Mouse (Mus musculus) hindbrain, postnatal 0 days (tissue): ENCODE data around the gene Cxcr4. TPM values are rescaled to one million over a fixed set of nuclear protein-coding genes. Genes with fewer than 3 reads are reported as not detected.

Experiments used
- ATAC-seq: fragments of 200-750 bp; cut with Nextera tagmentation; 2 replicates; pipeline ENCODE4 v1.8.0; 2017; ENCODE audit warnings: mild to moderate bottlenecking, moderate TSS enrichment, moderate library complexity
- DNase-seq: peaks from one replicate; pipeline ENCODE4 v3.0.0-alpha.2; 2015; ENCODE audit warnings: low spot score
- H3K27ac ChIP-seq: fragments of 300-500 bp; sonication (generic); 2 replicates; pipeline ENCODE4 v1.5.1; 2014; ENCODE audit warnings: mild to moderate bottlenecking
- H3K27me3 ChIP-seq: fragments of 300-500 bp; sonication (generic); 2 replicates; pipeline ENCODE4 v1.6.1; 2014; ENCODE audit warnings: low read length, mixed read lengths; ENCODE audit not compliant: insufficient read depth
- H3K36me3 ChIP-seq: fragments of 300-500 bp; sonication (generic); 2 replicates; pipeline ENCODE4 v1.6.1; 2014; ENCODE audit warnings: low read length, mixed read lengths; ENCODE audit not compliant: insufficient read depth
- H3K4me1 ChIP-seq: fragments of 300-500 bp; sonication (generic); 2 replicates; pipeline ENCODE4 v1.6.1; 2014; ENCODE audit warnings: antibody characterized with exemption, low read length, mixed read lengths; ENCODE audit not compliant: insufficient read depth
- H3K4me2 ChIP-seq: fragments of 300-500 bp; sonication (generic); 2 replicates; pipeline ENCODE4 v1.6.1; 2014; ENCODE audit warnings: low read depth, mild to moderate bottlenecking, low read length, moderate library complexity, mixed read lengths
- H3K4me3 ChIP-seq: fragments of 300-500 bp; sonication (generic); 2 replicates; pipeline ENCODE4 v1.5.1; 2014; ENCODE audit warnings: low read length
- H3K9ac ChIP-seq: fragments of 300-500 bp; sonication (generic); replicated peaks from 2 replicates; pipeline ENCODE4 v1.6.1; 2014; ENCODE audit warnings: mild to moderate bottlenecking, low read length, moderate library complexity, mixed read lengths
- H3K9me3 ChIP-seq: fragments of 300-500 bp; sonication (generic); 2 replicates; pipeline ENCODE4 v1.6.1; 2016; ENCODE audit warnings: low read length, mixed read lengths
- CTCF ChIP-seq: IDR thresholded peaks from 2 replicates; pipeline ENCODE4 v1.5.1; 2016; ENCODE audit warnings: antibody characterized with exemption, control low read depth, low read depth
- WGBS: fragments of 180-500 bp; shearing (Covaris S2); extraction: QIAGEN DNeasy Blood & Tissue Kit; methylation state at CpG from one replicate; pipeline ENCODE4 v1.1.7; 2014; 5-methylcytosine and 5-hydroxymethylcytosine counted together
- polyA plus RNA-seq: library from polyadenylated mRNA; unstranded; fragments of >200 nt; fragmentation: Nextera tagmentation; extraction: Ambion mirVana; gene quantifications from 2 replicates; pipeline ENCODE4 v1.2.1, GENCODE M21; 2015
- total RNA-seq: library from RNA; depleted of rRNA; stranded (reverse); fragments of >200 nt; gene quantifications from 2 replicates; pipeline ENCODE4 v1.2.3, GENCODE M21; 2014; rRNA removed

The Cxcr4 gene
- total RNA-seq (76.1 and 95.8 TPM in 2 replicates), polyA plus RNA-seq (5.1 and 5.2 TPM in 2 replicates)

- peak; percentile 84 for DNase-seq
- peak; percentile 80 for ATAC-seq
- Histone ChIP-seq H3K27me3 (no peaks in the 10 kb centered on the region), H3K36me3 (no peaks in the 10 kb centered on the region), H3K27ac (peak within 1 kb of the TSS; percentile 76), H3K9me3 (no peaks in the 10 kb centered on the region), H3K9ac (peak within 1 kb of the TSS; percentile 69), H3K4me2 (peak within 1 kb of the TSS; percentile 93), H3K4me1 (peaks cover 18% of the 10 kb centered on the region; the same call in 1 of the 2 replicates), H3K4me3 (peak within 1 kb of the TSS; percentile 67)
- WGBS = 1% methylated on average over 27 of the region's 27 CpGs
- TF ChIP-seq CTCF = peak; percentile 71
Measured at GRCm38 (mm10) chr1:128592211-128592741, at the start of gene Cxcr4. TSS of gene Cxcr4 (minus strand) at chr1:128592293.

GRCm38 (mm10) chr1:128639707-128640107 is 47.6 kb upstream of the Cxcr4 start:
- Histone ChIP-seq H3K9me3 (no peaks in the 10 kb centered on the region), H3K27me3 (no peaks in the 10 kb centered on the region), H3K27ac (no peak overlapping the region), H3K36me3 (no peaks in the 10 kb centered on the region), H3K4me1 (no peaks in the 10 kb centered on the region), H3K9ac (no peak overlapping the region), H3K4me3 (no peak overlapping the region), H3K4me2 (no peak overlapping the region)
- DNase-seq (peak; percentile 49), ATAC-seq (peak; percentile 51; the same call in 1 of the 2 replicates)
- WGBS = 24% methylated on average over 4 of the region's 4 CpGs
- no peak for TF ChIP-seq CTCF

- Histone ChIP-seq H3K27me3 (no peaks in the 10 kb centered on the region), H3K4me3 (no peak overlapping the region), H3K9me3 (no peaks in the 10 kb centered on the region), H3K4me2 (no peak overlapping the region), H3K4me1 (no peaks in the 10 kb centered on the region), H3K36me3 (no peaks in the 10 kb centered on the region), H3K27ac (no peak overlapping the region), H3K9ac (no peak overlapping the region)
- no peak for TF ChIP-seq CTCF
- DNase-seq = no peak
- ATAC-seq = no peak
- 88% methylated on average over 7 of the region's 7 CpGs for WGBS
Measured at GRCm38 (mm10) chr1:128637230-128637740, 45.2 kb upstream of the Cxcr4 start.

- Histone ChIP-seq H3K36me3 (no peaks in the 10 kb centered on the region), H3K4me2 (no peak overlapping the region), H3K9ac (no peak overlapping the region), H3K27ac (no peak overlapping the region), H3K4me1 (no peaks in the 10 kb centered on the region), H3K9me3 (no peaks in the 10 kb centered on the region), H3K27me3 (no peaks in the 10 kb centered on the region), H3K4me3 (no peak overlapping the region)
- WGBS = 90% methylated on average over 10 of the region's 10 CpGs
- DNase-seq = no peak
- TF ChIP-seq CTCF = no peak
- ATAC-seq = no peak
Measured at GRCm38 (mm10) chr1:128636258-128637229, 44.5 kb upstream of the Cxcr4 start.

GRCm38 (mm10) chr1:128633711-128634379 is 41.8 kb upstream of the Cxcr4 start:
- H3K27ac ChIP-seq = no peak overlapping the region
- H3K27me3 ChIP-seq = no peaks in the 10 kb centered on the region
- H3K36me3 ChIP-seq = no peaks in the 10 kb centered on the region
- H3K4me1 ChIP-seq = no peaks in the 10 kb centered on the region
- H3K4me3 ChIP-seq = no peak overlapping the region
- DNase-seq = no peak
- 69% methylated on average over 6 of the region's 6 CpGs for WGBS
- no peak overlapping the region for H3K9ac ChIP-seq
- no peak for TF ChIP-seq CTCF
- H3K4me2 ChIP-seq = no peak overlapping the region
- ATAC-seq = no peak
- no peaks in the 10 kb centered on the region for H3K9me3 ChIP-seq

- H3K9ac ChIP-seq = no peak overlapping the region
Measured at GRCm38 (mm10) chr1:128632522-128632921, 40.4 kb upstream of the Cxcr4 start.

More at GRCm38 (mm10) chr1:128632522-128632921, 40.4 kb upstream of the Cxcr4 start:
- no peak overlapping the region for H3K4me3 ChIP-seq
- no peak overlapping the region for H3K27ac ChIP-seq
- WGBS = 78% methylated on average over 6 of the region's 6 CpGs
- no peak for TF ChIP-seq CTCF
- H3K4me2 ChIP-seq = no peak overlapping the region
- H3K36me3 ChIP-seq = no peaks in the 10 kb centered on the region
- H3K27me3 ChIP-seq = no peaks in the 10 kb centered on the region
- H3K9me3 ChIP-seq = no peaks in the 10 kb centered on the region
- ATAC-seq (no peak), DNase-seq (no peak)
- no peaks in the 10 kb centered on the region for H3K4me1 ChIP-seq
